Mouse (Mus musculus): Measurements from ENCODE around the gene Cnot8.

- no peak for TF ChIP-seq CTCF (IDR thresholded peaks at IDR 0.05; ENCODE audit: control insufficient read depth, insufficient read depth, insufficient replicate concordance, low read depth, low read length)
- TF ChIP-seq POLR2A (IDR thresholded peaks at IDR 0.05; ENCODE audit: control insufficient read depth, low read depth, low read length): no peak
Observed at GRCm38 (mm10) chr11:58102581-58103343, 1.2 kb upstream of the Cnot8 start.

All from testis, adult 2 months (tissue).